Mouse (Mus musculus): ENCODE data around the gene Vmn2r29.

- no peak for TF ChIP-seq CTCF (IDR thresholded peaks at IDR 0.05; ENCODE audit: extremely low read depth, insufficient read length, insufficient replicate concordance, low read depth, low read length)
- TF ChIP-seq POLR2A (IDR thresholded peaks at IDR 0.05; ENCODE audit: low read depth, low read length), result no peak
Observed at GRCm38 (mm10) chr7:7185897-7186296, 61.2 kb downstream of the Vmn2r29 start.

Measured in small intestine, adult 2 months (tissue).